Mouse (Mus musculus): ENCODE data around the gene Ap5s1.
"Not testable (repeated sequence)": the region's sequence is repeated elsewhere in the genome, so short reads cannot be mapped to it uniquely, and the experiment has no call there.

Ap5s1 gene

GRCm38 (mm10) chr2:131215941-131216858, 9.3 kb downstream of the Ap5s1 start:
- in situ Hi-C loops (cut with MboI, MseI) = no loop called here

- in situ Hi-C loops (cut with MboI, MseI) = no loop called here
Observed at GRCm38 (mm10) chr2:131220030-131220429, 13.2 kb downstream of the Ap5s1 start.

- in situ Hi-C loops (cut with MboI, MseI) = no loop called here
Observed at GRCm38 (mm10) chr2:131221853-131222515, 15.1 kb downstream of the Ap5s1 start.

GRCm38 (mm10) chr2:131222562-131222961, 15.7 kb downstream of the Ap5s1 start:
- in situ Hi-C loops (cut with MboI, MseI) = no loop called here

GRCm38 (mm10) chr2:131223569-131223968, 16.7 kb downstream of the Ap5s1 start:
- in situ Hi-C loops (cut with MboI, MseI) = no loop called here

- in situ Hi-C loops (cut with MboI, MseI) = no loop called here
Observed at GRCm38 (mm10) chr2:131225178-131225577, 18.3 kb downstream of the Ap5s1 start.

- in situ Hi-C loops (cut with MboI, MseI) = not testable (repeated sequence)
Observed at GRCm38 (mm10) chr2:131226669-131227068, 19.8 kb downstream of the Ap5s1 start.

- in situ Hi-C loops (cut with MboI, MseI) = no loop called here
Observed at GRCm38 (mm10) chr2:131227243-131227642, 20.4 kb downstream of the Ap5s1 start.

GRCm38 (mm10) chr2:131232558-131232957, 25.7 kb downstream of the Ap5s1 start:
- in situ Hi-C loops (cut with MboI, MseI) = loop anchor here (5.0 kb wide), 1 partner anchor 135 kb away; no protein-coding TSS in a partner anchor

- in situ Hi-C loops (cut with MboI, MseI) = loop anchor here (5.0 kb wide), 1 partner anchor 136 kb away; no protein-coding TSS in a partner anchor
Observed at GRCm38 (mm10) chr2:131233307-131234126, 26.6 kb downstream of the Ap5s1 start, which contains the start of gene Mavs. TSS of gene Mavs (plus strand) at chr2:131234063.

GRCm38 (mm10) chr2:131234127-131234650, 27.3 kb downstream of the Ap5s1 start:
- in situ Hi-C loops (cut with MboI, MseI) = loop anchor here (5.0 kb wide), 1 partner anchor 137 kb away; no protein-coding TSS in a partner anchor

GRCm38 (mm10) chr2:131234970-131235635, 28.2 kb downstream of the Ap5s1 start:
- in situ Hi-C loops (cut with MboI, MseI) = loop anchor here (5.0 kb wide), 1 partner anchor 138 kb away; no protein-coding TSS in a partner anchor

GRCm38 (mm10) chr2:131242180-131242579, 35.3 kb downstream of the Ap5s1 start:
- in situ Hi-C loops (cut with MboI, MseI) = no loop called here

- in situ Hi-C loops (cut with MboI, MseI) = no loop called here
Observed at GRCm38 (mm10) chr2:131242929-131243328, 36.1 kb downstream of the Ap5s1 start.

GRCm38 (mm10) chr2:131253681-131254328, 46.9 kb downstream of the Ap5s1 start:
- in situ Hi-C loops (cut with MboI, MseI) = no loop called here

GRCm38 (mm10) chr2:131254329-131254713, 47.4 kb downstream of the Ap5s1 start:
- in situ Hi-C loops (cut with MboI, MseI) = no loop called here

- in situ Hi-C loops (cut with MboI, MseI) = no loop called here
Observed at GRCm38 (mm10) chr2:131255738-131256137, 48.9 kb downstream of the Ap5s1 start.

- in situ Hi-C loops (cut with MboI, MseI) = no loop called here
Observed at GRCm38 (mm10) chr2:131258693-131259092, 51.8 kb downstream of the Ap5s1 start.

GRCm38 (mm10) chr2:131260544-131261307, 53.8 kb downstream of the Ap5s1 start:
- in situ Hi-C loops (cut with MboI, MseI) = no loop called here
